Mouse (Mus musculus): ENCODE results near the gene Tlk2. TPM values are rescaled to one million over a fixed set of nuclear protein-coding genes. Genes with fewer than 3 reads are reported as not detected.
A peak's percentile ranks its signal among the peaks of the same experiment; 100 is the strongest.

Gene Tlk2
- total RNA-seq, 2 experiments from 2014 or later: 47.9 to 50.7 TPM

GRCm38 (mm10) chr11:105159673-105160360, 18.8 kb upstream of the Tlk2 start:
- intact Hi-C loops (cut with DNase I): no loop called here

GRCm38 (mm10) chr11:105161411-105161810, 17.2 kb upstream of the Tlk2 start:
- intact Hi-C loops (cut with DNase I): no loop called here

More at GRCm38 (mm10) chr11:105159673-105160360, 18.8 kb upstream of the Tlk2 start:
- no peak for DNase-seq

GRCm38 (mm10) chr11:105164516-105165510, 13.8 kb upstream of the Tlk2 start:
- intact Hi-C loops (cut with DNase I): no loop called here
- DNase-seq: no peak

More at GRCm38 (mm10) chr11:105161411-105161810, 17.2 kb upstream of the Tlk2 start:
- no peak for DNase-seq

GRCm38 (mm10) chr11:105166780-105167179, 11.8 kb upstream of the Tlk2 start:
- intact Hi-C loops (cut with DNase I): no loop called here
- no peak for DNase-seq

- intact Hi-C loops (cut with DNase I): loop anchor here (2.0 kb wide), 1 partner anchor 53 kb away; the partner anchor contains the start of gene Mettl2
- DNase-seq: peak; percentile 17 to 20
Measured at GRCm38 (mm10) chr11:105179523-105179922, 916 bp downstream of the Tlk2 start.

- DNase-seq: peak; percentile 54 to 60
- intact Hi-C loops (cut with DNase I): no loop called here
Measured at GRCm38 (mm10) chr11:105180471-105181091, 2.0 kb downstream of the Tlk2 start.

- peak; percentile 95 to 97 for DNase-seq
- intact Hi-C loops (cut with DNase I): no loop called here
Measured at GRCm38 (mm10) chr11:105181126-105181637, 2.6 kb downstream of the Tlk2 start.

- intact Hi-C loops (cut with DNase I): no loop called here
Measured at GRCm38 (mm10) chr11:105181689-105182460, 3.3 kb downstream of the Tlk2 start.

GRCm38 (mm10) chr11:105182461-105182855, 3.9 kb downstream of the Tlk2 start:
- intact Hi-C loops (cut with DNase I): no loop called here
- no peak for DNase-seq

More at GRCm38 (mm10) chr11:105181689-105182460, 3.3 kb downstream of the Tlk2 start:
- peak; percentile 58 to 66 for DNase-seq

GRCm38 (mm10) chr11:105184678-105185077, 6.1 kb downstream of the Tlk2 start:
- DNase-seq: no peak
- intact Hi-C loops (cut with DNase I): no loop called here

- intact Hi-C loops (cut with DNase I): no loop called here
- no peak for DNase-seq
Measured at GRCm38 (mm10) chr11:105192186-105192585, 13.6 kb downstream of the Tlk2 start.

- intact Hi-C loops (cut with DNase I): no loop called here
- DNase-seq: no peak
Measured at GRCm38 (mm10) chr11:105196893-105197662, 18.5 kb downstream of the Tlk2 start.

- no peak for DNase-seq
- intact Hi-C loops (cut with DNase I): no loop called here
Measured at GRCm38 (mm10) chr11:105202403-105202802, 23.8 kb downstream of the Tlk2 start.

- intact Hi-C loops (cut with DNase I): no loop called here
- DNase-seq: no peak
Measured at GRCm38 (mm10) chr11:105210007-105210406, 31.4 kb downstream of the Tlk2 start.

GRCm38 (mm10) chr11:105214257-105214656, 35.6 kb downstream of the Tlk2 start:
- peak in 1 of 2 experiments; percentile 7 for DNase-seq
- intact Hi-C loops (cut with DNase I): no loop called here

- no peak for DNase-seq
Measured at GRCm38 (mm10) chr11:105217771-105218170, 39.2 kb downstream of the Tlk2 start.

GRCm38 (mm10) chr11:105234501-105234900, 55.9 kb downstream of the Tlk2 start:
- intact Hi-C loops (cut with DNase I): no loop called here
- DNase-seq: no peak

More at GRCm38 (mm10) chr11:105217771-105218170, 39.2 kb downstream of the Tlk2 start:
- intact Hi-C loops (cut with DNase I): no loop called here

GRCm38 (mm10) chr11:105240991-105241390, 62.4 kb downstream of the Tlk2 start:
- peak in 1 of 2 experiments; percentile 20 for DNase-seq
- intact Hi-C loops (cut with DNase I): no loop called here

- intact Hi-C loops (cut with DNase I): no loop called here
- no peak for DNase-seq
Measured at GRCm38 (mm10) chr11:105246369-105246768, 67.8 kb downstream of the Tlk2 start.
